Mouse (Mus musculus): ENCODE results near the gene Serping1. TPM values are rescaled to one million over a fixed set of nuclear protein-coding genes. Genes with fewer than 3 reads are reported as not detected.
"Not testable (repeated sequence)": the region's sequence is repeated elsewhere in the genome, so short reads cannot be mapped to it uniquely, and the experiment has no call there.

Gene Serping1
- total and polyA plus RNA-seq, 3 experiments = not detected

DNA sequence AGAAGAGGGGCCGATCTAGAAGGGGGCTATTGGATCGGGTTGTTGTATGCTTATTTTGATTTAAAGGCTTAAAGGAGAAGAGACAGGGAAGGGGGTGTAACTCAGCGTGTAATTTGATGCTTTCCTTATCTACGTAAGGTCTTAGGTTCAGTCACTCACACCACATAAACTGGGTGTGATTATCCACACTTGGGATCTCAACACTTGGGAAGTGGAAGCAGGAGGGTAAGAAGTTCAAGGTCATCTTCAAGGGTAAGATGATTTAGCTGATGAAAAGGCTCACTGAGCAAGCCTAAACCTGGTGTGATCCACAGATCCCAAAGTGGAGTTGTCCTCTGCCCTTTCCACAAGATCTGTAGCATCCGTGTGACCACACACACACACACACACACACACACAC is 31.3 kb upstream of the Serping1 start:
- Histone ChIP-seq H3K27me3 (replicated peaks) (no peaks in the 10 kb centered on the region), H3K36me3 (replicated peaks in 1 of 2; ENCODE audit: control insufficient read depth in 1 of 2, insufficient read depth in 1 of 2, low read length in 1 of 2) (peaks cover 0 to 5% of the 10 kb centered on the region in 2 experiments), H3K9ac (ENCODE audit: insufficient read depth, low read depth) (no peak overlapping the region), H3K79me2 (replicated peaks; ENCODE audit: control insufficient read depth, extremely low read depth, insufficient read depth, poor library complexity, severe bottlenecking) (no peaks in the 10 kb centered on the region), H3K27ac (ENCODE audit: insufficient read depth, low read depth) (no peak overlapping the region), H3K4me3 (replicated peaks in 1 of 3; ENCODE audit: low read depth in 2 of 3, low read length in 2 of 3, poor library complexity in 1 of 3) (no peak overlapping the region), H3K4me2 (ENCODE audit: insufficient read depth, low read depth, poor library complexity, severe bottlenecking) (no peak overlapping the region), H3K4me1 (ENCODE audit: control insufficient read depth in 1 of 2, insufficient read depth in 2 of 2) (no peaks in the 10 kb centered on the region), H3K9me3 (replicated peaks; ENCODE audit: low read length) (no peaks in the 10 kb centered on the region)
- TF ChIP-seq IRF4 (IDR thresholded peaks at IDR 0.05; ENCODE audit: low read depth, low read length) (no peak), PAX5 (IDR thresholded peaks at IDR 0.05; ENCODE audit: low read length) (no peak), GABPA (IDR thresholded peaks at IDR 0.05; ENCODE audit: insufficient replicate concordance, low read depth, low read length) (no peak), BHLHE40 (IDR thresholded peaks at IDR 0.05; ENCODE audit: low read depth, low read length) (no peak), USF2 (conservative IDR thresholded peaks at IDR 0.05; ENCODE audit: low read depth, low read length) (no peak)
- DNase-seq (ENCODE audit: extremely low read depth) = no peak
- in situ Hi-C loops (cut with MboI; ENCODE audit: low pct_ligation_motif_present, low pct_unique_long_range_greater_than_20kb, low sequenced_read_pairs) (no loop called here), dilution Hi-C loops (cut with MboI; ENCODE audit: extremely low pct_ligation_motif_present, extremely low pct_unique_long_range_greater_than_20kb, low sequenced_read_pairs) (no loop called here)

GRCm38 (mm10) chr2:84803963-84804362 is 28.7 kb upstream of the Serping1 start:
- Histone ChIP-seq H3K4me1 (ENCODE audit: control insufficient read depth in 1 of 2, insufficient read depth in 2 of 2) (peaks cover 0 to 8% of the 10 kb centered on the region in 2 experiments; a peak in 2 of 4 replicates), H3K9ac (ENCODE audit: insufficient read depth, low read depth) (no peak overlapping the region), H3K9me3 (replicated peaks; ENCODE audit: low read length) (no peaks in the 10 kb centered on the region), H3K27ac (ENCODE audit: insufficient read depth, low read depth) (no peak overlapping the region), H3K4me2 (ENCODE audit: insufficient read depth, low read depth, poor library complexity, severe bottlenecking) (no peak overlapping the region), H3K79me2 (replicated peaks; ENCODE audit: control insufficient read depth, extremely low read depth, insufficient read depth, poor library complexity, severe bottlenecking) (no peaks in the 10 kb centered on the region), H3K36me3 (replicated peaks in 1 of 2; ENCODE audit: control insufficient read depth in 1 of 2, insufficient read depth in 1 of 2, low read length in 1 of 2) (peaks cover 0 to 3% of the 10 kb centered on the region in 2 experiments), H3K27me3 (replicated peaks) (no peaks in the 10 kb centered on the region), H3K4me3 (replicated peaks in 1 of 3; ENCODE audit: low read depth in 2 of 3, low read length in 2 of 3, poor library complexity in 1 of 3) (no peak overlapping the region)
- dilution Hi-C loops (cut with MboI; ENCODE audit: extremely low pct_ligation_motif_present, extremely low pct_unique_long_range_greater_than_20kb, low sequenced_read_pairs) (no loop called here), in situ Hi-C loops (cut with MboI; ENCODE audit: low pct_ligation_motif_present, low pct_unique_long_range_greater_than_20kb, low sequenced_read_pairs) (no loop called here)
- TF ChIP-seq MYC (IDR thresholded peaks at IDR 0.05; ENCODE audit: low read depth, low read length) = no peak
- no peak for TF ChIP-seq JUN (IDR thresholded peaks at IDR 0.05; ENCODE audit: insufficient read depth, low read depth, low read length)
- no peak for TF ChIP-seq MAFK (IDR thresholded peaks at IDR 0.05; ENCODE audit: insufficient replicate concordance, low read length)
- TF ChIP-seq POLR2AphosphoS2 (IDR thresholded peaks at IDR 0.05; ENCODE audit: low read depth, low read length) = no peak
- TF ChIP-seq IRF4 (IDR thresholded peaks at IDR 0.05; ENCODE audit: low read depth, low read length) = no peak
- no peak for TF ChIP-seq JUND (conservative IDR thresholded peaks at IDR 0.05; ENCODE audit: low read depth, low read length)
- TF ChIP-seq HCFC1 (IDR thresholded peaks at IDR 0.05; ENCODE audit: low read depth, low read length) = no peak
- TF ChIP-seq EP300 (IDR thresholded peaks at IDR 0.05; ENCODE audit: low read length) = no peak
- no peak for TF ChIP-seq MXI1 (IDR thresholded peaks at IDR 0.05; ENCODE audit: low read depth, low read length)
- TF ChIP-seq UBTF (IDR thresholded peaks at IDR 0.05; ENCODE audit: low read depth, low read length) = no peak
- no peak for TF ChIP-seq MAX (IDR thresholded peaks at IDR 0.05; ENCODE audit: low read length)
- TF ChIP-seq ZNF384 (IDR thresholded peaks at IDR 0.05; ENCODE audit: low read depth, low read length) = no peak
- no peak for TF ChIP-seq PAX5 (IDR thresholded peaks at IDR 0.05; ENCODE audit: low read length)
- no peak for TF ChIP-seq CHD1 (IDR thresholded peaks at IDR 0.05; ENCODE audit: low read depth, low read length)
- TF ChIP-seq E2F4 (IDR thresholded peaks at IDR 0.05; ENCODE audit: insufficient replicate concordance, low read depth, low read length) = no peak
- TF ChIP-seq RCOR1 (conservative IDR thresholded peaks at IDR 0.05; ENCODE audit: low read depth, low read length) = no peak
- no peak for TF ChIP-seq MAZ (IDR thresholded peaks at IDR 0.05; ENCODE audit: low read depth, low read length)
- no peak for DNase-seq (ENCODE audit: extremely low read depth)

- H3K9me3 ChIP-seq (replicated peaks; ENCODE audit: low read length); H3K27me3 ChIP-seq (replicated peaks); H3K9ac ChIP-seq (ENCODE audit: insufficient read depth, low read depth); H3K4me2 ChIP-seq (ENCODE audit: insufficient read depth, low read depth, poor library complexity, severe bottlenecking); H3K36me3 ChIP-seq (replicated peaks in 1 of 2; ENCODE audit: control insufficient read depth in 1 of 2, insufficient read depth in 1 of 2, low read length in 1 of 2); in situ Hi-C loops (cut with MboI; ENCODE audit: low pct_ligation_motif_present, low pct_unique_long_range_greater_than_20kb, low sequenced_read_pairs); H3K4me3 ChIP-seq (replicated peaks in 1 of 3; ENCODE audit: low read depth in 2 of 3, low read length in 2 of 3, poor library complexity in 1 of 3); DNase-seq (ENCODE audit: extremely low read depth); H3K27ac ChIP-seq (ENCODE audit: insufficient read depth, low read depth); dilution Hi-C loops (cut with MboI; ENCODE audit: extremely low pct_ligation_motif_present, extremely low pct_unique_long_range_greater_than_20kb, low sequenced_read_pairs); H3K79me2 ChIP-seq (replicated peaks; ENCODE audit: control insufficient read depth, extremely low read depth, insufficient read depth, poor library complexity, severe bottlenecking): not testable (repeated sequence)
- H3K4me1 ChIP-seq (ENCODE audit: control insufficient read depth in 1 of 2, insufficient read depth in 2 of 2) = peaks cover 0 to 18% of the 10 kb centered on the region in 2 experiments; a peak in 2 of 4 replicates
Measured at GRCm38 (mm10) chr2:84801223-84801622, 26.0 kb upstream of the Serping1 start.

All from CH12.LX (cell line).